Mouse (Mus musculus) midbrain, embryonic 10.5 days (tissue): ENCODE measurements around the gene Ttll6. TPM values are rescaled to one million over a fixed set of nuclear protein-coding genes. Genes with fewer than 3 reads are reported as not detected.
"Not testable (repeated sequence)": the region's sequence is repeated elsewhere in the genome, so short reads cannot be mapped to it uniquely, and the experiment has no call there.

Experiments
- DNase-seq: peaks from one replicate; pipeline ENCODE4 v3.0.0-alpha.2; 2017; ENCODE audit warnings: low spot score
- H3K27ac ChIP-seq: fragments of 300-500 bp; sonication (generic); replicated peaks from 2 replicates; pipeline ENCODE4 v1.5.1; 2016; ENCODE audit warnings: mild to moderate bottlenecking
- H3K27me3 ChIP-seq: fragments of 300-500 bp; sonication (generic); 2 replicates; pipeline ENCODE4 v1.6.1; 2016; ENCODE audit warnings: low read depth, mild to moderate bottlenecking; ENCODE audit not compliant: poor library complexity, severe bottlenecking
- H3K36me3 ChIP-seq: fragments of 300-500 bp; sonication (generic); 2 replicates; pipeline ENCODE4 v1.6.1; 2016; ENCODE audit warnings: mild to moderate bottlenecking, moderate library complexity
- H3K4me1 ChIP-seq: fragments of 300-500 bp; sonication (generic); 2 replicates; pipeline ENCODE4 v1.6.1; 2016
- H3K4me3 ChIP-seq: fragments of 300-500 bp; sonication (generic); 2 replicates; pipeline ENCODE4 v1.5.1; 2016; ENCODE audit warnings: mild to moderate bottlenecking, moderate library complexity
- H3K9me3 ChIP-seq: fragments of 300-500 bp; sonication (generic); replicated peaks from 2 replicates; pipeline ENCODE4 v1.6.1; 2016; ENCODE audit warnings: mild to moderate bottlenecking
- WGBS: fragments of 180-500 bp; shearing (Covaris S2); methylation state at CpG from one replicate; pipeline ENCODE4 v1.1.7; 2016; 5-methylcytosine and 5-hydroxymethylcytosine counted together
- polyA plus RNA-seq: library from polyadenylated mRNA; unstranded; fragments of >200 nt; fragmentation: Nextera tagmentation; extraction: Ambion mirVana; gene quantifications from 2 replicates; pipeline ENCODE4 v1.2.1, GENCODE M21; 2016

The Ttll6 gene
- not detected in 2 replicates for polyA plus RNA-seq

DNA sequence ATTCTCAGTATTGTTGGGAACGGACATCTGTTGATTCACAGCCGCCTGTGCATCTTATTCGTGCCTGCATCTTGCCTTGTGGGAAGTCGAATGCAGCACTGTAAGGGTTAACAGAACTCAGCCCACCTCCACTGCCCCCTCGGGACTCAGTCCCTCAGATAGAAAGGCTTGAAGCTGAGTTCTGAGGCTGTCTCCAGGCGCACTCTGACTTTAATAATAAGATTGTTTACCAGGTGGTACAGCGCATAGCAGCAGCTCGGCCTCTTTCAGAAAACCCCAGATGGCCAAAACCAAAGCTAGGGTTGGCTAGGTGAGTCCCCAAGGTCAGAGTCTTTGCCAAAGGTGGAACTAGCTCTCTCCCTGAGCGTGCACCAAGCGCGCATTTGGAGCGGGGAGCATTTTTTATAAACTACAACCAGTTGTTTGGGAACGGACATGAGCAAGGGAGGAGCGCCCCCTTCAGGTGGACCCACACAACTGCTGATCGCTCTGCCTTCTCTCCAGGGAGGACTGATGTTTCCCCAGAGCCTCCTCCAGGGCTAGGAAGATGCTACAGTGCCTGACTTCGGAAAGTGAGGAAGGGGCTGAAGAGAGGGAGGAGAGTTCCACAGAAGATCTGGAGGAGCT, at the start of gene Ttll6:
Gene Ttll6, plus strand, starts transcription at position 548 of the 627 bp plus-strand sequence.
- DNase-seq: peak; percentile 70
- H3K4me1 ChIP-seq: peaks cover 8% of the 10 kb centered on the region
- no peaks in the 10 kb centered on the region for H3K36me3 ChIP-seq
- H3K27ac ChIP-seq: no peak within 1 kb of the TSS
- peaks cover 65% of the 10 kb centered on the region for H3K27me3 ChIP-seq
- WGBS: 25% methylated on average over 16 of the region's 16 CpGs
- peak within 1 kb of the TSS; percentile 31 for H3K4me3 ChIP-seq
- H3K9me3 ChIP-seq: no peaks in the 10 kb centered on the region

DNA sequence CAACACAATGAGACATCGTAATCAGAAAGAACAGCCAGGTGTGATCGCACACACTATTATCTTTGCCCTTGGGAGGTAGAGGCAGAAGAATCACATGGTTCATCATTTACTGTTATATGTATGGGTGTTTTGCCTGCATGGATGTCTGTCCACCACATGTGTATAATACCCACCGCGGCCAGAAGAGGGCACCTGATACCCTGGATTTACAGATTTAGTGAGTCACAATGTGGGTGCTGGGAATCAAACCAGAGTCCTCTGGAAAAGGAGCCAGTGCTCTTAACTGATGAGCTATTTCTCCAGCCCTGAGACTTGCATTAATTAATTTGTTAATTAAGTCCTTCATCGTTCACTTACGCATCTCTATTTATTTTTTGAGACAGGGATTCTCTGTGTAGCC, 45.6 kb upstream of the Ttll6 start:
- H3K36me3 ChIP-seq: no peaks in the 10 kb centered on the region
- no peak overlapping the region for H3K27ac ChIP-seq
- H3K27me3 ChIP-seq: no peaks in the 10 kb centered on the region
- WGBS: 89% methylated on average over 6 of the region's 6 CpGs
- no peak overlapping the region for H3K4me3 ChIP-seq
- DNase-seq: no peak
- 0 out of 2 replicates have a peak, but pooled peaks cover 6% of the 10 kb centered on the region for H3K9me3 ChIP-seq
- H3K4me1 ChIP-seq: no peaks in the 10 kb centered on the region

DNA sequence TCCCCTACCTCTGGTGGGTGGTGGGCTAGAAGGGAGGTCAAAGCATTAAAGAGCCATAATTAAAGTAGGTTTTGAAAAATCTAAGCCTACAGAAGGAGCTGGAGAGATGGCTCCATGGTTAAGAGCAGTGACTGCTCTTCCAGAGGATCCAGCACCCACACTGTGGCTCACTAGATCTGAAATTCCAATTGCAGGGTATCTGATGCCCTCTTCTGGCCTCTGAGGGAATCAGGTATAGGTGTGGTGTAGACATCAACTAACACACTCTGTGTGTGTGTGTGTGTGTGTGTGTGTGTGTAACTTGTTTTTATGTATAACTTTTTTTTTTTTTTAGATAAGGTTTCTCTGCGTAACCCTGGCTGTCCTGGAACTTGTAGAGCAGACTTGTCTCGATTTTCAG, 42.5 kb upstream of the Ttll6 start:
- Histone ChIP-seq H3K4me1 (no peaks in the 10 kb centered on the region), H3K36me3 (no peaks in the 10 kb centered on the region), H3K27ac (no peak overlapping the region), H3K27me3 (no peaks in the 10 kb centered on the region), H3K9me3 (0 out of 2 replicates have a peak, but pooled peaks cover 6% of the 10 kb centered on the region), H3K4me3 (no peak overlapping the region)
- no peak for DNase-seq
- 68% methylated on average over 2 of the region's 2 CpGs for WGBS

DNA sequence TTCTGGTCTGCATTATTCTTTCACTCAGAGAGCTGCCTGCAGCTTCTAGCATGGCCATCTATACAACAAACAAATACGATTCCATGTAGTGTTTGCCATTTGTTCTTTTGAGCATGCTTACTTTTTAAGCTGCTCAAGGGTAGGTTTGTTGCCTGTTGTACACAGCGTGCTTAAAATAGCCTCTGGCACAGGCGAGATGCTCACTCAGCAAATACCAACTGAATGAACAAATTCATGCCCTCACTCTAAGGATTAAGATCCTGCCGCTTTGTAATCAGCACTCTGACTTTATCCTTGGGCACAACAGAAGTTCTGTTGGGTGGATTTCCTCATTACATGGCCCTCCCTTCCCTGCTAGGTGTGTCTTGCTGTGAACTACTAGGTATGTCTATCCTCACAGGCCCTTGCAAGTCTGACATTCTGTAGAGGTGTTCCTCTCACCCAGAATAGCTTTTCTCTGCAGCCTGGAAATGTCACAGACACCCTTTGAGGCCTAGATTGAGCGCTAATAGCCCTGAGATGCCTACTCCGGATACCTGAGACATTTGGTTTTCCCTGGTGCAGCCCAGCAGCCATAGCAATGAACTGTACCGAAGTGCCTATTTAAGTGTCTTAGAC, 40.8 kb upstream of the Ttll6 start:
- Histone ChIP-seq H3K4me3 (no peak overlapping the region), H3K27ac (no peak overlapping the region), H3K27me3 (no peaks in the 10 kb centered on the region), H3K4me1 (no peaks in the 10 kb centered on the region), H3K36me3 (no peaks in the 10 kb centered on the region), H3K9me3 (0 out of 2 replicates have a peak, but pooled peaks cover 5% of the 10 kb centered on the region)
- DNase-seq: no peak
- 52% methylated on average over 7 of the region's 7 CpGs for WGBS

DNA sequence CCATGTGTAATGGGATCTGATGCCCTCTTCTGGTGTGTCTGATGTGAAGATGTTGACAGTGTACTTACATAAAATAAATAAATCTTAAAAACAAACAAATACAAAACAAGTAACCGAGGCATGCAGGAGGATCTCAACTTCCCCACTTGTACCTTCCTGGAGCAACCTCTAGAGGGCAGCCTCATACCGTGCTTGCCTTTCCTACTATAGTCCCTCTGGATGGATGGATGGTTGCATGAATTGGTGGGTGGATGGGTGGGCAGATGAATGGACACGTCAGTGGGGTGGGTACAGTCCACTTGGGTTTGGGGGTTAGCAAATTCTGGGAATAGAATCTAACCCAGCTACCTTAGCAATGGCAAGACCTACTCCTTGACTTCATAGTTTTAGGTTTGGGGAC, 40.2 kb upstream of the Ttll6 start:
- no peaks in the 10 kb centered on the region for H3K27me3 ChIP-seq
- H3K4me1 ChIP-seq: no peaks in the 10 kb centered on the region
- no peak overlapping the region for H3K4me3 ChIP-seq
- no peaks in the 10 kb centered on the region for H3K36me3 ChIP-seq
- H3K9me3 ChIP-seq: no peaks in the 10 kb centered on the region
- WGBS: 17% methylated on average over 3 of the region's 3 CpGs
- DNase-seq: peak; percentile 51
- H3K27ac ChIP-seq: no peak overlapping the region

DNA sequence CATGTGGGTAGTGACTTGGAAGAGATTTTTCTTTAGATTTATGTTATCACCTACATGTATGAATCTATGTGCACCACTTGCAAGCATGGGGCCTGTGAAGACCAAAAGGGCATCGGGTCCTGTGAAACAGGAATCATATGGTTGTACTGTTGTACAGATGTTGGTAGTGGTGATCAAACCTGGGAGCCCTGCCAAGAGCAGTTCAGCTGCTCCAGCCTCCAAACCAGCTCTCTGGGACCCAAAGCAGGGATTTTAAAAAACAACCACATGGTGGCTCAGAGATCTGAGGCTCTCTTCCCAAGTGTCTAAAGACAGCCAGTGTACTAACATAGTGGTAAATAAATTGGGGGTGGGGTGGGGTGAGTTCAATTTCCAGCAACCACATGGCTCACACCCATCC, 25.2 kb upstream of the Ttll6 start:
- WGBS: 89% methylated on average over 1 of the region's 1 CpGs
- H3K4me1 ChIP-seq: no peaks in the 10 kb centered on the region

DNA sequence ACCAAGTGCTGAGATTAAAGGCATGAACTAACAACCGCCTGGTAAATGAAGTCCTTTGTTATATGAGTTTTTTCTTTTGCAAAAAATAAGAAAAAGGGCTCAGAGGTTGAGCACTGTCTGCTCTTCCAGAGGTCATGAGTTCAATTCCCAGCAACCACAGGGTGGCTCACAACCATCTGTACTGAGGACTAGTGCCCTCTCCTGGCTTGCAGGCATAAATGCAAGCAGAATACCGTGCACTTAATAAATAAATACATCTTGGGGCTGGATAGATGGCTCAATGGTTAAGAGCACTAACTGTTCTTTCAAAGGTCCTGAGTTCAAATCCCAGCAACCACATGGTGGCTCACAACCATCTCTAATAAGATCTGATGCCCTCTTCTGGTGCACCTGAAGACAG, 22.6 kb upstream of the Ttll6 start:
- not testable (repeated sequence) for H3K4me1 ChIP-seq, H3K4me3 ChIP-seq, H3K36me3 ChIP-seq, H3K9me3 ChIP-seq, DNase-seq, H3K27me3 ChIP-seq, H3K27ac ChIP-seq
- WGBS: 64% methylated on average over 2 of the region's 2 CpGs

More for the DNA sequence above, 25.2 kb upstream of the Ttll6 start:
- Histone ChIP-seq H3K27me3 (no peaks in the 10 kb centered on the region), H3K27ac (no peak overlapping the region), H3K36me3 (no peaks in the 10 kb centered on the region), H3K4me3 (no peak overlapping the region), H3K9me3 (no peaks in the 10 kb centered on the region)
- no peak for DNase-seq

DNA sequence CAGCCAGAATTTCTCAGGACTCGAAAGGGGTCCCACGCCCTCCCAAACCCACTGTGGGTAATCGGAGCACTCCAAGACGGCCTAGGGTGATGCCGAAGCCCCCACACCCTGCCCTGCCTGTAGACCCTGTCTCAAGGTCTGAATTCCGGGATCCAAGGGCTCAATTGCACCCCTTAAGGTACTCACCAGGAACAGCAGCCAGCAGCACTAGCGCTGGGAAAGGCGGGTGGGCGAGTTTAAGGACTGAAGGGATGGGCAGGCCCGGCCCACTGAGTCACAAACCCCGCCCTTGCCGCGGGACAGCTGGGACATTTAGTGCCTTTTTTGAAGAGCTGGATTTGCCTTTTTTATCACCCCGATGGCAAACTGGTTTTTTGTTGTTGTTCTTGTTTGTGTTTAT, 21.8 kb upstream of the Ttll6 start, which contains the start of gene Calcoco2:
Gene Calcoco2, minus strand, starts transcription at position 214 of the 400 bp plus-strand sequence.
- H3K9me3 ChIP-seq: no peaks in the 10 kb centered on the region
- DNase-seq: no peak
- WGBS: 45% methylated on average over 14 of the region's 14 CpGs
- H3K27me3 ChIP-seq: no peaks in the 10 kb centered on the region
- no peak within 1 kb of the TSS for H3K27ac ChIP-seq
- H3K4me1 ChIP-seq: no peaks in the 10 kb centered on the region
- H3K4me3 ChIP-seq: no peak within 1 kb of the TSS
- H3K36me3 ChIP-seq: no peaks in the 10 kb centered on the region

DNA sequence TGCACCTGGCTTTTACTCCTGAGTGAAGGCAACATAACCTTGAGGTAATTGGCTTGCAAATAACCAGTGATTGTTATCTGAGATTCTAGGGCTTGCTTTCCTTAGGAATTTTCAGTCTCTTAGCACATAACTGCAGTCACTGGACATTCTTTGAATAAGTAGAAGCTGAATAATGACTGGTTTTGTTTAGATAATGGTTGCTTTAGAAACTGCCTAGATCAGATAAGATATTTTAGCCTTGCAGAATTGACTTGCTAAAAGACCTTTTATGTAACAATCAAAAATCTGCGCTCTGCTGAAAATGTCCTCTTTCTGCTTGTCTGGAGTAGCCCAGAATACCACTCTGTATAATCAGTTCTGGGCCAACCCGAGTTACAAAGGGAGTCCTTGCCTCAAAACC, 19.5 kb upstream of the Ttll6 start:
- H3K4me3 ChIP-seq: no peak overlapping the region
- no peak for DNase-seq
- WGBS: 77% methylated on average over 2 of the region's 2 CpGs

DNA sequence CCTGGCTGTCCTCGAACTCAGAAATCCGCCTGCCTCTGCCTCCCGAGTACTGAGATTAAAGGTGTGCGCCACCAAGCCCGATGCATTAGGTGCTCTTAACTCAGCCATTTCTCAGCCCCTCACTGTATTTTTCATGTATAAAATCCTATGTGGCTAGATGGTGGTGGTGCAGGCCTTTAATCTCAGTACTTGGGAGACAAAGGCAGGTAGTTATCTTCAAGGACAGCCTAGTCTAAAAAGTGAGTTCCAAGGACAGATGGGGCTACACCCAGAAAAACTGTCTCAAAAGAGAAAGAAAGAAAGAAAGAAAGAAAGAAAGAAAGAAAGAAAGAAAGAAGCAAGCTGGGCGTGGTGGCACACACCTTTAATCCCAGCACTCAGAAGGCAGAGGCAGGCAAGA, 18.2 kb upstream of the Ttll6 start:
- Histone ChIP-seq H3K36me3 (no peaks in the 10 kb centered on the region), H3K9me3 (no peaks in the 10 kb centered on the region), H3K27ac (no peak overlapping the region), H3K4me3 (no peak overlapping the region), H3K27me3 (no peaks in the 10 kb centered on the region; the same call in 1 of the 2 replicates), H3K4me1 (no peaks in the 10 kb centered on the region)
- DNase-seq: no peak
- WGBS: 94% methylated on average over 6 of the region's 6 CpGs

More for the DNA sequence above, 19.5 kb upstream of the Ttll6 start:
- Histone ChIP-seq H3K27ac (no peak overlapping the region), H3K4me1 (no peaks in the 10 kb centered on the region), H3K36me3 (no peaks in the 10 kb centered on the region), H3K27me3 (no peaks in the 10 kb centered on the region), H3K9me3 (no peaks in the 10 kb centered on the region)

DNA sequence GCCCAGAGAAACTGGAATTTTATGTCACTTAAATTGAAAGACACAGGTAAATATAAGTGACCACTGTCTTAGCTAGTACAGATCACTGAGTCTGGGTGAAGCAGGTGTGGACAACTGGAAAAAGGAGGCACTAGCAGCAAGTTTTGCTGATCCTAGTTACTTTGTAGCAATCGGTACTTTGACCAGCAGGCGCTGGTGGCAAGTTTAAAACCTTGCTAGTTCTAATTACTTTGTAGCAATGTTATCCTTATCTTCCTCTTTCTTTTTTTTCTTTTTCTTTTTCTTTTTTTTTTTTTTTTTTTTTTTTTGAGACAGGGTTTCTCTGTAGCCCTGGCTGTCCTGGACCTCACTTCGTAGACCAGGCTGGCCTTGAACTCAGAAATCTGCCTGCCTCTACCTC, 17.5 kb upstream of the Ttll6 start:
- H3K36me3 ChIP-seq: no peaks in the 10 kb centered on the region
- no peak overlapping the region for H3K27ac ChIP-seq
- H3K4me1 ChIP-seq: no peaks in the 10 kb centered on the region
- H3K9me3 ChIP-seq: no peaks in the 10 kb centered on the region
- DNase-seq: no peak
- peaks cover 2% of the 10 kb centered on the region; the same call in 1 of the 2 replicates for H3K27me3 ChIP-seq
- WGBS: 90% methylated on average over 3 of the region's 3 CpGs
- H3K4me3 ChIP-seq: no peak overlapping the region

DNA sequence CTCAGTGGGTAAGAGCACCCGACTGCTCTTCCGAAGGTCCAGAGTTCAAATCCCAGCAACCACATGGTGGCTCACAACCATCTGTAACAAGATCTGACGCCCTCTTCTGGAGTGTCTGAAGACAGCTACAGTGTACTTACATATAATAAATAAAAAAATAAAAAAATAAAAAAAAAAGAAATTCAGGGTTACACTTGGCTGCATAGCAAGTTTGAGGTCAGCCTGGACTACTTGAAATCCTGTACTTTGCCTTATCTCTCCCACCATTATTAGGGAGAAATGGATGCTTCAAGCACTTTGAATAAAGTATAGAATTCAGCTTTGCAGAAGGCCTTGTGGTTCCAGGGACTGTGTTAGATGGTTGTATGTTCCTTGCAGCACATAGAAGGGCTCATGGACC, 16.7 kb upstream of the Ttll6 start:
- H3K27me3 ChIP-seq: peaks cover 10% of the 10 kb centered on the region; the same call in 1 of the 2 replicates
- not testable (repeated sequence) for H3K9me3 ChIP-seq, H3K27ac ChIP-seq, DNase-seq, H3K4me3 ChIP-seq, H3K36me3 ChIP-seq, H3K4me1 ChIP-seq
- WGBS: 82% methylated on average over 3 of the region's 3 CpGs

DNA sequence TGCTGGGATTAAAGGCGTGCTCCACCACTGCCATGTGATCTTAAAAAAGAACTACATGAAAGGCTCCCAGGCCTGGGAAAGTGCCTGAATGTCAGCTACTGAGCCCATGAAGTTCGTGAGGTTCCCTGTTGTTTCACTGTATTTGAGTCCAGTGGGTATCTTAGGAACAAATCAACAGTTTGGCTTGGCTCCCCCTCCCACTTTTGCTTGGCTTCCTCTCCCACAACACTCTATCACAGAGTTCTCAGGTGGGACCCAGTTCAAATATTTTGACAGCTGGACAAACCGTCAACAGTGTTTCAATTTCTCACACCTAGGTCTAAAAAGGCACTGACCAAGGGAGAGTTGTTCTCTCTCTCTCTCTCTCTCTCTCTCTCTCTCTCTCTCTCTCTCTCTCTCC, 14.2 kb upstream of the Ttll6 start:
- 65% methylated on average over 3 of the region's 3 CpGs for WGBS
- no peak for DNase-seq
- peaks cover 7% of the 10 kb centered on the region for H3K4me1 ChIP-seq

More for the DNA sequence above, 14.2 kb upstream of the Ttll6 start:
- Histone ChIP-seq H3K27ac (no peak overlapping the region), H3K27me3 (peaks cover 32% of the 10 kb centered on the region), H3K9me3 (no peaks in the 10 kb centered on the region), H3K36me3 (no peaks in the 10 kb centered on the region), H3K4me3 (no peak overlapping the region)
